Mouse (Mus musculus): ENCODE measurements at regions not wholly inside any gene's neighbourhood (a gene's known extent, or its start where the extent isn't known, plus 50 kb on each side); places are given as distances from the start of the nearest gene placed in this dataset.

GRCm38 (mm10) chr5:45284680-45285079 is 165.4 kb downstream of the Qdpr start:
- TF ChIP-seq POLR2A (IDR thresholded peaks at IDR 0.05; ENCODE audit: borderline replicate concordance, control insufficient read depth, low read depth, low read length) (no peak), CTCF (IDR thresholded peaks at IDR 0.05; ENCODE audit: control insufficient read depth, insufficient read depth, low read length) (no peak)
